Mouse (Mus musculus) urinary bladder, adult 18-20 months (tissue): ENCODE results near the gene Cherp.

Experiments
- DNase-seq, 2 experiments: peaks; one replicate each; pipeline ENCODE4 v3.0.0; 2022; ENCODE audit warnings: low spot score in 2 of 2, mixed read lengths in 2 of 2

Cherp gene

DNA sequence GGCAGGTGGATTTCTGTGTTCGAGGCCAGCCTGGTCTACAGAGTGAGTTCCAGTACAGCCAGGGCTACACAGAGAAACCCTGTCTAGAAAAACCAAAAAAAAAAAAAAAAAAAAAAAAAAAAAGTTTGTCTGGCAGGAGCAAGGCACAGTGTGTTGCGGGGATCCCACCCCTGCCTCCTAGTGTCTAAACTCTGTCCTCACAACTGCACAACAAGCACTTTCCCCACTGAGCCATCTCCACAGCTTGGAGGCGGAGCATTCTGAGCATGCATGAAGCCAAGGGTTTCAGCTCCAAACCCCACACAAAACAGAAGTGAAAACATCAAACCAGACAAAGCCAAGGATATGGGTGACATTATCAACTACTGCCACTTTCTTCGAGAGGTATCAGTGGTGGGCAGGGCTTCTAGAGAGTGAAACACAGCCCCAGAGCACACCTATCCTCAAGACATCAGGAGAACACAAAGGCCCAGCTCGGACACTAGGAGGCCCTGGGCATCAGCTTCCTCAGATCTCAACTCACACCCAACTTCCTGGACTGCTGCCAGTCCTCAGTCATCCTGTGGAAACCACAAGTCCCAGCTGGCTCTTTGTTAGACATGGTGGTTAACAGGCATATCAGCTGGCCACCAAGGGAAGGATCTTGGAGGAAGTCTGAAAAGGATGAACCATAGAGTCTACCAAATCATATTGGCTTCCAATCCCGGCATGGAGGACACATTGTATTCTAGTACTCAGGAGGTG, 10.6 kb upstream of the Cherp start:
- DNase-seq = no peak

DNA sequence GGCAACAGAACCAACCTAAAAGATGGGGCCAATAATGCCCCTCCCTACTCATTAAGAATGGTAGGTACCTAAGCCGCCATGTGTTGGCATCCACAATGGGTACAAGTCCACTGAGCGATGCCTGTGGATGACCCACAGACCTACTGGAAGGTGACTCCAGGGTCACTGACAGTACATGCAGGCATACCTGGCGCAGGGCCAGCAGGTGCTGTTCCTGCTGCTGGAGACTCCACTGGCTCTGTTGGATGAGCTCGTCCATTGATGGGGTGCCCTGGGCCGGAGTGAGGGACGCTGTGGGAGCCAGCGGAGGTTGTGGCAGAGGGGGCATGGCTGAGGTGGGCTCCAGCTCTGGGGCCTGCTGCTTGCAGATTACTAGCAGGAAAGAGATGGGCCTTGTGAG, 4.3 kb downstream of the Cherp start:
- no peak for DNase-seq

DNA sequence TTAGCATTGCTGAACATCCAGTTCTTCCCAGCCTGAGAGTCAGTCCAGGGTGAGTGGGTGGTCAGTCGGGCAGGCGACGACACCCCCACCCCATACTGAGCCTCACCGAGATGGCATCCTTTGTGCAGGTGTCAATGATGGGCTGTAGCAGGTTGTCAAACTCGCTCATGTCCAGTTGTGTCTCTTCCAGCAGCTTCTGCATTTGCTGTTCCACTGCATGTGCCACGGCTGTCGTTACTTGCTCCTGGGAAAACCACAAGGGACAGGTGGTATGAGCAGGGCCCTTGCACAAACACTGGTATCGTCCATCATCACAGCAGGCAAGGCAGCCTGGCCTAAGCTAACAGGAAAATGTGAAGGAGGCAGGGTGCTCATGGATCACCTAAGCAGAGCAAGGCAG, 5.0 kb downstream of the Cherp start:
- DNase-seq = no peak

DNA sequence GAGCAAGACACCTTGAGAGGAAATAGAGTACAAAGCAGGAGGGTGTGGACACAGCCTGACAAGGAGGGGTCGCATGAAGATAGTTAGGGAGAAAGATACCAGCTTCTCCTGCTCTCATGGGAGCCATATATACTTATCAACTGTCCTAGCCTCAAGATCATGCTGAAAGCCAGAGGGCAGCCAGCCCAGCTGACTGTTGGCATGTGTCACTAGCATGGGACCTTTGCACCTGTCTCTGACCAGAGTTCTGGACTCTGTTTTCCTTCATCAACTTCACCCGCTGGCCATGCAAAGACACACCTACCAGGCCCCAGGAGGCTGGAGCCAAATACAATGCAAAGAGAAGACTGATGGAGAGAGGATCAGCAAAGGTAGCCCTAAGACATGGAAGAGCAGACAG, 5.8 kb downstream of the Cherp start:
- no peak for DNase-seq

DNA sequence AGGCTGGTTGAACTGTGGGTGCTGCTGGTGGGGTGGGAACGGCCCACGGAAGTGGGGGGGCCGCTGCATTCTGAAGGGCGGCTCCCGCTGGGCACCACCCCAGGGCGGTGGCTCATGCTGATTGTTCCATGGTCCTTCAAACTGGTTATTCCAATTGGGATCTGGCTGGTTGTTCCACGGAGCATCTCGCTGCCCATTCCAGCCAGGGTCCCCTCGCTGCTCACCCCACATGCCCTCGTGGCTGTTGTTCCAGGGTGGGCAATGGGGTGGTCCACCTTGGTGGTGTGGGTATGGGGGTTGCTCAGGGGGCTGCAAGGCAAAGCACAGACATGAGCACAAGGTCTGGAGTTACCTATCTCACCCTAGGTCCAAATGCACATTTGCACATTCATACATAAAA, 10.8 kb downstream of the Cherp start:
- DNase-seq = no peak

DNA sequence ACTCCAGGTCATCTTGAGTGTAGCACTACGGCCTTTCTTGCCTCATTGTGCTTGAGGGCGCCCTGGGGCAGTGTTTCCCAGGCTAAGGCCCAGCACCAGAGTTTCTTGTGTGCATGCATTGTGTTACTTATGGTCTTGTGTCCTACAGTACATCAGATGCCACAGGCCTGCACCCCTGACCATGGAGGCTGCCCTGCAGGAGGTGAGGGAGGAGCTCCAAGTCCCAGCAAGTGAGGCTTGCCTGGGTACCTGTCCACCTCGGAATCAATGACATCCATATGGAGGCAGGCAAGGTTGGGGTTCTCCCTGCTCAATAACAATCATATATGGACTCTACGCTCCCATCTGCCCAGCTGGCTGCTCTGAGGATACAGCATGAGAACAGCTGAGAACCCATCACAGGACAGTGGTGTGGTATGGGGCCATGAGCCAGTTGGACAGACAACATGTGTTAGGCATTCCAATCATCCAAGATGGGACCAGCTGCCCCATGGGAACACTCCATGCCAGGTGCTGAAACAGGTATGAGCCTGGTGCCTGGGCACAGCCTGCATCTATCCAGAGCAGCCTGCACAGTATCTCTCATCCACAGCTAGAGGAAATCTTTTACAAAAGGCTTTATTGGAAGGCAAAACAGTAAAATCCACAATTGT, 15.0 kb downstream of the Cherp start:
- DNase-seq = no peak

DNA sequence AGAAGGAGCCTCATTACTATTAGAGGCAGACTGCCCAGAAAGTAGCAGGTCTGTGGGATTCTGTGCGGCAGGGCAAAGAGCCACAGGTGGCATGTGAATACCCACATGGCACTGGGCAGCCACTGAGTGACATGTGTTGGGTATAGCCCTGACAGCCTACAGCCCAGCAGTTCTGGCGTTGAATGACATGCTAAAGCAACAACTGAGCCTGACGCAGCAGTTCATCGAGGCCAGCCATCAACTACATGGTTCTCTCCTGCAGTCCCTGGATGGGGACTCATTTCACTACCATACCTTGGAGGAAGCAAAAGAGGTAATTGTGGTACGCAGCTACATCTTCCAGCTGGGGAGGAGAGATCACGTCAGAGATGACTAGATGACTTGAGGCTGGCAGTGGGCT, 16.6 kb downstream of the Cherp start:
- no peak for DNase-seq

DNA sequence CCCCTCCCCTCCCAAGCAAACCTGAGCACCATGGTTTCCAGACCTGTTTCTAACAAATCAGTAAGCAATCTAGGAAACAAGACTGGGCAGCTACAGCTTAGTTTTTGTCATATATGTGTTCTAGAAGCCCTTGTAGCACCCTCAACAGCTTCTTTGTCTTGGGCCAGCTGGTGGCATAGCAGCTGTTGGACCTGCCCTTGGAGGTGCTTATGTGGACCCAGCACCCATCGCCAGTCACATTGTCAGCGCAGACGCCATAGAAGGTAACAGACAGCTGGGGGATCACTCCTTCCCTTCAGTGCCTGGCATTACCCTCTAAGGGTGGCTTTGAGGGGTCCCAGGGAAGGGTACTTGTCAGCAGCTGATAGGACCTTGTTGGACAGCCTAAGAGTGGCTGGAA, 17.2 kb downstream of the Cherp start:
- DNase-seq = no peak

DNA sequence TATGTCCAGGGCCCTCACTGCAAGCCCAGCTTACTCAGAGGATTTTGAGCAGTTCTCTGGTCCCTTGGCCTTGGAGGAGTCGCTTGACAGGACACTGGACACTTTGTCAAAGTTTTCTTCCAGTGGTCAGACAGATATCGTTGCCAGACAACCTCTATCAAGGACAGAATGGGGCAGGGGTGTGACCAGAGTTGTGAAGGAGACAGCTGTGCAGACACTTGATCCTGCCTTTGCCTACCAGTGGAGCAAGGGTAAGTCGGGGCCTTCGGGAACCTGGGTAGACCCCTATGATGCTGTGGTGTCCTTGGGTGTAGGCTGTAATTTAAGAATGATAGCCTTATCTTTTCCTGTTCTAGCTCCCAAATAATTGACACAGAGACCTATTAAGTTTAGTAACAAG, 19.7 kb downstream of the Cherp start:
- DNase-seq = no peak

DNA sequence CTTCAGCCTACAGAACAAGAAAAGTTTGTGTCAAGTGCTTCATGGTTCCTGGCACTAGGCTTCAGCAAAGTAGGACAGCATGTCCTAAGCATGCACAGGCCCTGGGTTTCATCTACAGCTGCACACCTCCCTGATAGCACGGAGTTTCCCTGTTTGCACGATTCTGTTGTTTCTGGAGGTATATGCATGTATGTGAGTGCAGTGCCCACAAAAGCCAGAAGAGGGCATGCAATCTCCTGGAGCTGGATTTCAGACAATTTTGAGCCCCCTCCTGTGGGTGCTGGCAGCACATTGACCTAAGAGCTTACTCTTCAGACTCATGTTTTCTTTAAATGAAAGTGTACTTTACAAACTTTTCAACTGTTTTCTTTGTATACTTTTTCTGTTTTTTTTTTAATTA, 21.1 kb downstream of the Cherp start:
- no peak for DNase-seq

DNA sequence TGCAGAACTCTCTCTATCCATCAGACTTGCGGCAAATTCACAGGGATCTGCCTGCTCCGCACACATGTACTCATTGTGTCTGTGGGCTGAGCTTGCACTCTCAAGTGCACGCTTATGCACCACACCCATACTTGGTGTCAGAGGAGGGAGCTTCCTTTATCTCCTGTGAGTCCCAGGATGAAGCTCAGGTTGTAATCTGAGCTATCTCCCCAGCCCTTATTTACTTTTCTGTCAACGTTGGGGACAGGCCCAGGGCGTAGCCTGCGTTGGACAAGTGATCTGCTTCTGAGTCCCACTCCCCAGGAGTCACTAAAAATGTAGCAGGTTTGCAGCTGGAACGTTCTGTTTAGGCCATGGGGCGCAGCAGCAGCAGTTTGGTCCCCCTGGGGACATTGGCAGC, 23.5 kb downstream of the Cherp start:
- no peak for DNase-seq

DNA sequence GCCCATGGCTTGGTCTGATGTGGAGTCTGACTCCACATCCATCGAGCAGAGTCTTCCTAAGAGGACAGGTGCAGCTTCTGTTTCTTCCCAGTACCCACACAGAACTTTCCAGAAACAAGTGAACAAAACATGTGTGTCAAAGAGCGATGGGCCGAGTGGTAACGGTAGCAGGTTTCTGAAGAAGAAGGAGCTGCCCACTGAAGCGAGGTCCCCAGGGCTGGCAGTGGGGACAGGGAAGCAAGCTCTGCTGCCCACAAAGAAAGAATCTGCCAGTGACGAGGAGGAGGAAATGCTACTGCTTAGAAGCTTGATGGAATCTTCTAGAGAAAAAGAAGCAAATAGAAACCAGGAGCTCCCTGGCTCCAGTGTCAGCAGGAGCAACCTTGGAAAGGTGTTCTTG, 30.0 kb downstream of the Cherp start:
- no peak for DNase-seq

DNA sequence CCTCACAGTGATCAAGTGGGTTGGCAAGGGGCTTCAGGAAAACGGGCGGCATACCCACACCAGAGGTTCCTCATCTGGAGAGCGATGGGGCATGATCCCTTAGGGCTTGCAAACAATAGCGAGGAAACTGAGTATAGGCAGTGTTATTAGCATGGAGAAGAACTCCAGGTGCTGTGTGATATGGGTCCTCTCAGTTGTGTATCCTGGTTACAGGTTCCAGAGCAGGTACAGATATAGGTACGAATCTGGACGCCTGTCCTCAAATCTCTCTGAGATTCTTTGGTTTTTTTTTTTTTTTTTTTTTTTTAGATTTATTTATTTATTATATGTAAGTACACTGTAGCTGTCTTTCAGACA, 31.1 kb downstream of the Cherp start:
- DNase-seq = no peak

DNA sequence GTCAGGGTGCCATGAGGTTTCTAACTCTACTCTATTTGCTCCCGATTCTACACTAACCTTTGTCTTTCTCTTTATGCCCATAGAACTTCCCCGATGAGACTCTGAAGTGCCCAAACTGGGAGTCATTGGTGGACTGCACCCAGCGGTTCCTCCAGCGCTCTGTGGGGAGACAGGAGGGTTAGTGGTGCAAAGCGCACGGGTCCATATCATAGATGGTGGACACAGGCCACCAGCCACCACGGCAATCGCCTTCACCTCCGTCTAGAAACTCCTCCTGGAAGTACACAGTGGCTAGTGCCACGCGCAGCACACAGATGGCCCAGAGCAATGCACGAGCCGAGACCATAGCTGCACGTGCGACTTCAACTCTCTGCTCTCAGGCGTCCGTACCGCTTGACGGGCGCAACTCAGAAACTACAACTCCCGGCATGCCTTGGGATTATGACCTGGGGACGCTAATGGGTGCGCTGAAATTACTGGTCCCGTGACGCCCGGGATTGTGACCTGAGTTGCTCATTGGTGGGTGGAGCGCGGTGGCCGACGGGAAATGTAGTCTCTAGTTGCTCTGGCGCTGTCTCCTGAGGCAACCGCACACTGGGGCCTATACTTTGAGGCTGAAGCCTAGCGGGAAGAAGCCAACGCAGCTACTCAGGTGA, 31.6 kb downstream of the Cherp start, which contains the start of the genes Calr3 and 1700030K09Rik:
Calr3 (minus strand) TSS at position 533 of the 656 bp plus-strand sequence.
1700030K09Rik (plus strand) TSS at position 543 of the 656 bp plus-strand sequence.
- DNase-seq = peak; percentile 93 to 98

DNA sequence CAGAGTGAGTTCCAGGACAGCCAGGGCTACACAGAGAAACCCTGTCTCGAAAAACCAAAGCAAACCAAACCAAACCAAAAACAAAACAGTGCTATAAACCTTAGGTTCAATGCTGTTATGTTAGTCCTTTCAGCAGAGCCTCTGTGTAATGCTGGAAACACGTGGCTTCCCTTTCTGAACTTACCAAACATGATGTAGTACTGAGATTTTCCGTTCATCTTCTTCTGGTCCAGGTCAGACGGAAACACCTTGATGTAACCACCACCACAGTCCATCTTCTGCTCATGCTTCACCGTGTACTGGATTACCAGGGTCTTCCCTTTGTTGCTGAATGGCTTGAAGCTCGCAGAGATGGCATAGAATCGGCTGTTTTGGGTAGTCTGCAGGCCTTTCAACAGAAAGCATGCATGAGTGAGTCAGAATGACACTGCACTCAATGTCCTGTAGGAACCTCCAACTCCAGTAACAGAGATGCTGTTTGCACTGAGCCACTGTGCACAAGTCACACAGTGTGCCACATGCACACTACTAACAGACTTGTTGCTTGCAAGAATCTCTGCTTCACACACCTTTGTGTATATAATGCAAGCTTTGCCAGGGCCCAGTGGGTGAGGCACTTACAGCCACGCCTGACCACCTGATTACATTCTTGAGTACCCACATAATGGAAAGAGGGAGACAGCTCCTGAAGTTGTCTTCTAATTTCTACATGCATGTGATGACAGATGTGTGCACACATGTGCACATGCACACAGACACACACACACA, 36.6 kb downstream of the Cherp start:
- no peak for DNase-seq

DNA sequence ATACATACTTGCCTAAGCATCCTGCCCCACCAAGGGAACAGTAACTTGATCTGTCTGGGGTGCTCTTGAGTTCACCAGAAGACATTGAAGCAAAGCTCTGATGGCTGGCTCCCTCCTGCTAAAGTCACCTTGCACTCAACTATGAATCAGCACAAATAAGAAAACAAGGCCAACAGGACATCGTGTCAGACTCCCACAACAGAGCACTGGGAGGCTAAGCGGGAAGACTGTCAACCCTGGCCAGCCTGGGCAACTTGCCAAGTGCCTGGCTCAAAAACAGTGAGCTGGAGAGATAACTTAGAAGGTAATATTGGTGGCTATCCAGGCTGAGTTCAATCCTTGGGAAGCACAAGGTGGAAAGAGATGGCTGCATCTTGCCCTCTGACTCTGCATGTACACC, 40.1 kb downstream of the Cherp start:
- DNase-seq = peak; percentile 35 to 46

DNA sequence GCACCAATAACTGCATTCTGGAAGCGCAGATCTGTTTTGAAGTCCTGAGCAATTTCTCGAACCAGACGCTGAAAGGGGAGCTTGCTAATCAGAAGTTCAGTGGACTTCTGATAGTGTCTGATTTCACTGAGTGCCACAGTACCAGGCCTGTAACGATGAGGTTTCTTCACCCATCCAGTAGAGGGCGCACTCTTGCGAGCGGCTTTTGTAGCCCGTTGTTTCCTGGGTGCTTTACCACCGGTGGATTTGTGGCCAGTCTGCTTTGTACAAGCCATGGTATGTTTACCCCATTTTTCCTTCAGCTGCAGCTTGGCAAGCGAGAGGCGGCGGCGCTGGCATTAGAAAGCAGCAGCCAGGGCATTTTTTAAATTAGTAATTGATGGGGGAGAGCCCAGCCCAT, 45.4 kb downstream of the Cherp start:
- DNase-seq = no peak

DNA sequence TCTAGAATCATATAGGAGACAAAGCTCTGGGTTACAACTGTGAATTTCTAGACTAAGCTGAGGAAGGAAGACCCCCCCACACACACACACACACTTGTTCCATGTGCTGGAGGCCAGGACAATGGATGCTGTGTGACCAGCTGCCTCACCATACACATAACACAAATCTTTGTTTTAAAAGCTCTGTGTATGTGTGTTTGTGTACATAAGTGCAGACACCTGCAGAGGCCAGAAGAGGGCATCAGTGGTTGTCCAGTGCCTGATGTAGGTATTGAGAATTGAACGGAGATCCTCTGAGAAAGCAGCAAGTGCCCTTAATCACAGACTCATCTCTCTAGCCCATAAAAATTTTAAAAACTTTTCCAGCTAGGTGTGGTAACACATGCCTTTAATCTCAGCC, 52.1 kb downstream of the Cherp start:
- DNase-seq = no peak

DNA sequence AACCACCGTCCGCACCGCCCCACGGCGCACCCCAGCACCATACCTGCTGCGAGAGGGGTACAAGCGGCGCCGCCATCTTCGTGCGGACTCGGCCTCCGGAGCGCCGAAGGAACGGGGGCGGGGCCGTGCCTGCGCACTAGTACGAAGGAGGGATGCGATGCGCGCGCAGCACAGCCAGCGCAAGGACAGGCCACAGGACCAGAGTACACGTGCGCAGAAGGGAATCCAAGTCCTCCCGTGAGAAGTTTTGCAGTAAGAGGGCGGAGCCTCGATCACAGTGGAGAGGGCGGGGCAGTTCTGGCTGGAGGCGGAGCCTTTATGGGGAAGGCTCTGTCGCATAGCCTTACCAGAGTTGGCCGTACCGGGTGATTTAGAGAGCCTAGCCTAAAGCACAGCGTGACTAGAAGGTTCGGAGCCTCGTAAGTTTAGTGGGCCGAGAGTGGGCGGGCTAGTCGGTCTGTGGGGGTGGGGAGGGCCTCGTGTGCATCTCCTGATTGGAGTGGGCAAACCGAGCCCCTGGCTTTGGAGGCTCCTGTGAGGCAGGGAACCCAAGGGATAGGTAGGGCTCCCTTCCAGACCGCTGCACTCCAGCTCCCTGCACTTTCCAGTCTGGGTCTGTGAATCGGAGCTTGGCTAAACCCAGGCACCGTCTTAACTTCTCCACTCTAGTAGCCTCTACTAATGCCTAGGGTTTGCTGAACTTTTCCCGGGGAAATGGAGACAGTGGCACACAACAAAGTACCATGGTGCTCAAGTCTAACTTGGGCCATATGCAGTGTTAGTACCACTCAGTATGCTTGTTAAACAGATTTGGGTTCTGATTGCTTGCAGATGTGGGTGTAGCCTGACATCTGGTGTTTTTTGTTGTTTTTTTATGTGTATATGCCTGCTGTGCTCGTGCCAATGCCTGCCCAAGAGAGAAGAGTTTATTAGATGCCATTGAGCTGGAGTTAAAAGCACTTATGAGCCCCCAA, 53.4 kb downstream of the Cherp start, which contains the start of gene Eps15l1:
Eps15l1 (minus strand) TSS at position 99 of the 974 bp plus-strand sequence.
- DNase-seq = peak; percentile 96 to 98

DNA sequence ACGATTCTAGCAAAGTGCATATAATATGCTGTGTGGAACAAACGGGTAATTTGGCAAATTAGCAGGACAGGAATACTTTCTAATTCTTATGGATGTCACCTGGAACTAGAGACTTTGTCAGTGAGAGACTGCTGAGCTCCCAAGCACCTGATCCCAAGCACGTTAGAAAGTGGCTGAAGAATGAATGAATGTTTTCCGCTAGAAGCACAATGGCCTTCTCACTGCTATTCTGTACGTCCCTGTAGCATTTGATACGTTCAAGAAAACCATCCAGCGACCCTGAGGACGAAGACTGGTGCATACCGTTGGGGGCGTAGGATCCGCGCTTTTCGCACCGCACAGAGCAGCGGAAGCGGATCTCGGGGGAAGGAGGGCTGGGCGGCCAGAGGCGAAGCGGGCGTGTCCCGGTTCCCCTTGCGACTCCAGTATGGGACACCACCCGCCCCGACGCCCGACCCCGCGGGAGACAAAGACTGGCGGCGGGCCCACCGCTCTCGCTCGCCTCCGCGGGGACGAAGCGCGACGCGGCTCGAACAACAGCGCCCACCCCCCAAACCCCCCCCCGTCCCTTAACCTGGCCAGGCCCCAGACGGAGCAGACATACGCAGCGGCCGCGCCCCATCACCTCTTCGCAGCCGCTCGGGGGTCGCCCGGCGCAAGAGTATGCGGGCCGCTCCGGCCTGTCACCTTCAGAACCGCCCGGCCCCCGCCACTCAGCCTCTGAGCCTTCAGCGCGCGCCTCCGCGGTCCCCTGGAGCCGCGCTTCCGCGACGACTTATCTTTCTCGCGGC, 54.3 kb downstream of the Cherp start:
- DNase-seq = peak in 1 of 2 experiments; percentile 35
